Mouse (Mus musculus) stomach, postnatal 0 days (tissue): ENCODE results near the gene Wdr74.

ENCODE experiments used
- CTCF ChIP-seq: IDR thresholded peaks from 2 replicates; pipeline ENCODE4 v1.5.1; 2016; ENCODE audit warnings: antibody characterized with exemption, low read depth, mild to moderate bottlenecking, moderate library complexity
- EP300 ChIP-seq: optimal IDR thresholded peaks from 2 replicates; pipeline ENCODE3; 2016; ENCODE audit warnings: antibody characterized with exemption

- TF ChIP-seq CTCF = no peak
- peak; percentile 80 for TF ChIP-seq EP300
Measured at GRCm38 (mm10) chr19:8723574-8724346, 11.9 kb upstream of the Wdr74 start.
